Mouse (Mus musculus): ENCODE measurements around the gene Dcbld1.
"Not testable (repeated sequence)": the region's sequence is repeated elsewhere in the genome, so short reads cannot be mapped to it uniquely, and the experiment has no call there.

Gene Dcbld1

GRCm38 (mm10) chr10:52260209-52260608, 26.8 kb downstream of the Dcbld1 start:
- no peak for DNase-seq (ENCODE audit: low spot score)

GRCm38 (mm10) chr10:52264162-52264561, 30.7 kb downstream of the Dcbld1 start:
- DNase-seq (ENCODE audit: low spot score), result no peak

GRCm38 (mm10) chr10:52268879-52269278, 35.5 kb downstream of the Dcbld1 start:
- no peak for DNase-seq (ENCODE audit: low spot score)

GRCm38 (mm10) chr10:52271385-52271784, 38.0 kb downstream of the Dcbld1 start:
- DNase-seq (ENCODE audit: low spot score), result no peak

- DNase-seq (ENCODE audit: low spot score), result no peak
These were observed 39.6 kb downstream of the Dcbld1 start for GRCm38 (mm10) chr10:52273012-52273411.

GRCm38 (mm10) chr10:52274001-52274909, 40.8 kb downstream of the Dcbld1 start:
- DNase-seq (ENCODE audit: low spot score), result no peak

GRCm38 (mm10) chr10:52274910-52275604, 41.6 kb downstream of the Dcbld1 start:
- DNase-seq (ENCODE audit: low spot score), result no peak

GRCm38 (mm10) chr10:52276579-52276978, 43.2 kb downstream of the Dcbld1 start:
- no peak for DNase-seq (ENCODE audit: low spot score)

GRCm38 (mm10) chr10:52277564-52277963, 44.1 kb downstream of the Dcbld1 start:
- not testable (repeated sequence) for DNase-seq (ENCODE audit: low spot score)

- no peak for DNase-seq (ENCODE audit: low spot score)
These were observed 44.6 kb downstream of the Dcbld1 start for GRCm38 (mm10) chr10:52278011-52278434.

- no peak for DNase-seq (ENCODE audit: low spot score)
These were observed 45.4 kb downstream of the Dcbld1 start for GRCm38 (mm10) chr10:52278866-52279265.

GRCm38 (mm10) chr10:52279876-52280275, 46.5 kb downstream of the Dcbld1 start:
- no peak for DNase-seq (ENCODE audit: low spot score)

GRCm38 (mm10) chr10:52280623-52281022, 47.2 kb downstream of the Dcbld1 start:
- no peak for DNase-seq (ENCODE audit: low spot score)

GRCm38 (mm10) chr10:52281337-52281736, 47.9 kb downstream of the Dcbld1 start:
- no peak for DNase-seq (ENCODE audit: low spot score)

GRCm38 (mm10) chr10:52284578-52284977, 51.2 kb downstream of the Dcbld1 start:
- DNase-seq (ENCODE audit: low spot score), result no peak

- no peak for DNase-seq (ENCODE audit: low spot score)
These were observed 54.6 kb downstream of the Dcbld1 start for GRCm38 (mm10) chr10:52287852-52288533.

GRCm38 (mm10) chr10:52289261-52289660, 55.8 kb downstream of the Dcbld1 start:
- DNase-seq (ENCODE audit: low spot score), result no peak

- DNase-seq (ENCODE audit: low spot score), result not testable (repeated sequence)
These were observed 59.0 kb downstream of the Dcbld1 start for GRCm38 (mm10) chr10:52292391-52292790.

GRCm38 (mm10) chr10:52293921-52294577, 60.6 kb downstream of the Dcbld1 start:
- DNase-seq (ENCODE audit: low spot score), result no peak

GRCm38 (mm10) chr10:52295934-52296333, 62.5 kb downstream of the Dcbld1 start:
- DNase-seq (ENCODE audit: low spot score), result no peak

GRCm38 (mm10) chr10:52298568-52298967, 65.1 kb downstream of the Dcbld1 start:
- DNase-seq (ENCODE audit: low spot score), result not testable (repeated sequence)

- DNase-seq (ENCODE audit: low spot score), result no peak
These were observed 68.3 kb downstream of the Dcbld1 start for GRCm38 (mm10) chr10:52301766-52302165.

Data from MN1 (cell line).